8 mouse cellular contexts compared by ENCODE assay signal in the genomic region with DNA sequence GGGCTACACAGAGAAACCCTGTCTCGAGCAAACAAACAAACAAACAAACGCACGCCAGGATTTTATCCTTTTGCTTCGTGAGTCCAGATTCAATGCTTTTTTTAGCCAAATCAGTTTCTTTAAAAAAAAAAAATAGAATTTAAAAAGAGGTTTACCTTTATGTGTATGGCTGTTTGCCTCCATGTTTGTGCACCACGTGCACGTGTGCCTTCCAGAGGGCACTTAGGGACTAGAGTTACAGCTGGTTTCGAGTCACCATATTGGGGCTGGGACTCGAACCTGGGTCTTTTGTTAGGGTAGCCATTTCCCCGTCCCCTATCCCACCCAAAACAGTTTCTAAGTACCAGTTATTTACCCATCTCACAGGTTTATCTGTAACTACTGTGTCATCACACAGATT. TPM values are rescaled to one million over a fixed set of nuclear protein-coding genes. Genes with fewer than 3 reads are reported as not detected.
DNase-seq lines count a peak whose midpoint lies in the region; ATAC-seq lines count a peak whose summit lies in the region.

No protein-coding gene starts in this region.

- no peaks in the 10 kb centered on the region for H3K27me3 ChIP-seq in heart, embryonic 10.5 days (ENCODE audit: insufficient read depth, poor library complexity, severe bottlenecking)
- H3K27me3 ChIP-seq in heart, embryonic 15.5 days: no peaks in the 10 kb centered on the region
- H3K27me3 ChIP-seq in liver, embryonic 16.5 days (ENCODE audit: control insufficient read depth, insufficient read depth, low read depth, low read length): no peaks in the 10 kb centered on the region

- H3K4me2 ChIP-seq in heart, embryonic 15.5 days: peak overlapping the region; percentile 83
- H3K4me2 ChIP-seq in liver, embryonic 16.5 days (ENCODE audit: low read depth, low read length): peak overlapping the region; percentile 65

- H3K4me3 ChIP-seq in heart, embryonic 10.5 days: peak overlapping the region; percentile 92
- H3K4me3 ChIP-seq in heart, embryonic 15.5 days: peak overlapping the region; percentile 93
- H3K4me3 ChIP-seq in liver, embryonic 16.5 days (ENCODE audit: low read depth, low read length): peak overlapping the region; percentile 80

- peak overlapping the region; percentile 59 for H3K9ac ChIP-seq in heart, embryonic 15.5 days
- H3K9ac ChIP-seq in liver, embryonic 16.5 days (ENCODE audit: low read depth, low read length): peak overlapping the region; percentile 25

- H3K27ac ChIP-seq in heart, embryonic 10.5 days: peak overlapping the region; percentile 96
- H3K27ac ChIP-seq in heart, embryonic 15.5 days: peak overlapping the region; percentile 94
- no peak overlapping the region for H3K27ac ChIP-seq in liver, embryonic 16.5 days (ENCODE audit: low read length)

- ATAC-seq in heart, embryonic 15.5 days (replicated peaks; ENCODE audit: insufficient number of reproducible peaks, insufficient read depth, low FRiP score, low read depth): no peak
- no peak for ATAC-seq in liver, embryonic 16.5 days (ENCODE audit: low read depth)

- no peaks in the 10 kb centered on the region for H3K9me3 ChIP-seq in heart, embryonic 10.5 days
- no peaks in the 10 kb centered on the region for H3K9me3 ChIP-seq in heart, embryonic 15.5 days (replicated peaks)
- no peaks in the 10 kb centered on the region for H3K9me3 ChIP-seq in liver, embryonic 16.5 days (replicated peaks; ENCODE audit: control insufficient read depth, low read length)

- peaks cover 19% of the 10 kb centered on the region for H3K36me3 ChIP-seq in heart, embryonic 10.5 days
- peaks cover 10% of the 10 kb centered on the region for H3K36me3 ChIP-seq in heart, embryonic 15.5 days
- H3K36me3 ChIP-seq in liver, embryonic 16.5 days (ENCODE audit: control insufficient read depth, insufficient read depth): peaks cover 6% of the 10 kb centered on the region; the same call in 1 of the 2 replicates

- 79% methylated on average over 9 of the region's 9 CpGs for WGBS in heart, embryonic 10.5 days
- 79% methylated on average over 9 of the region's 9 CpGs for WGBS in heart, embryonic 15.5 days
- 73% methylated on average over 9 of the region's 9 CpGs for WGBS in liver, embryonic 16.5 days (ENCODE audit: insufficient replicate concordance)

- H3K4me1 ChIP-seq in heart, embryonic 10.5 days: peaks cover 16% of the 10 kb centered on the region
- peaks cover 15% of the 10 kb centered on the region for H3K4me1 ChIP-seq in heart, embryonic 15.5 days (replicated peaks)
- peaks cover 10% of the 10 kb centered on the region; the same call in 1 of the 2 replicates for H3K4me1 ChIP-seq in liver, embryonic 16.5 days (ENCODE audit: control insufficient read depth, low read depth, low read length)

- no peak for DNase-seq in heart, embryonic 10.5 days (ENCODE audit: low spot score)
- no peak for DNase-seq in heart, postnatal 4 days
- peak; percentile 36 for DNase-seq in ES-CJ7 (ENCODE audit: low read depth, low spot score)
- DNase-seq in adrenal gland, postnatal 10 days: no peak
- DNase-seq in urinary bladder, adult 2 months (ENCODE audit: low spot score): no peak
- no peak for DNase-seq in layer of hippocampus, adult 9-11 months

RNA-seq across cellular contexts. Expression of a gene that starts 0.6 kb away (rescaled TPM):
- polyA plus RNA-seq in heart, embryonic 10.5 days (2016; fragmentation: Nextera tagmentation; extraction: Ambion mirVana): 43.2 and 52.9 TPM in 2 replicates
- 10 to 100 TPM; 15.2 to 16.9 TPM for total RNA-seq in heart, postnatal 4 days (2021)
- 28.0 and 30.5 TPM in 2 replicates for polyA plus RNA-seq in heart, embryonic 15.5 days (2015; fragmentation: Nextera tagmentation; extraction: Ambion mirVana)
- polyA plus RNA-seq in liver, embryonic 16.5 days (2015; fragmentation: Nextera tagmentation; extraction: Ambion mirVana): 15.5 and 16.6 TPM in 2 replicates
- 10 to 100 TPM; 19.3 to 21.3 TPM for total RNA-seq in adrenal gland, postnatal 10 days (2021)
- 12.1 and 12.4 TPM in 2 replicates for polyA plus RNA-seq in urinary bladder, adult 2 months (2012; rRNA removed)

RNA-seq across cellular contexts. Expression of a gene that starts 45.6 kb away (rescaled TPM):
- 47.2 and 55.8 TPM in 2 replicates for polyA plus RNA-seq in heart, embryonic 10.5 days (2016; fragmentation: Nextera tagmentation; extraction: Ambion mirVana)
- 100 to 1,000 TPM; 265 to 269 TPM for total RNA-seq in heart, postnatal 4 days (2021)
- 38.7 and 46.9 TPM in 2 replicates for polyA plus RNA-seq in heart, embryonic 15.5 days (2015; fragmentation: Nextera tagmentation; extraction: Ambion mirVana)
- 26.4 and 28.0 TPM in 2 replicates for polyA plus RNA-seq in liver, embryonic 16.5 days (2015; fragmentation: Nextera tagmentation; extraction: Ambion mirVana)
- 100 to 1,000 TPM; 145 to 154 TPM for total RNA-seq in adrenal gland, postnatal 10 days (2021)
- 59.0 and 60.9 TPM in 2 replicates for polyA plus RNA-seq in urinary bladder, adult 2 months (2012; rRNA removed)
